Mouse (Mus musculus) spleen, adult 2 months (tissue): Measurements from ENCODE around the gene Ywhaq.

ENCODE experiments used
- CTCF ChIP-seq: fragments of 200-500 bp; IDR thresholded peaks from 2 replicates; pipeline ENCODE4 v1.5.1; 2011; ENCODE audit warnings: mild to moderate bottlenecking, inconsistent platforms; ENCODE audit not compliant: insufficient read depth, insufficient read length, insufficient replicate concordance; ENCODE audit errors: extremely low read depth
- POLR2A ChIP-seq: fragments of 200-500 bp; IDR thresholded peaks from 2 replicates; pipeline ENCODE4 v1.6.1; 2011; ENCODE audit warnings: low read depth, low read length, inconsistent platforms

DNA sequence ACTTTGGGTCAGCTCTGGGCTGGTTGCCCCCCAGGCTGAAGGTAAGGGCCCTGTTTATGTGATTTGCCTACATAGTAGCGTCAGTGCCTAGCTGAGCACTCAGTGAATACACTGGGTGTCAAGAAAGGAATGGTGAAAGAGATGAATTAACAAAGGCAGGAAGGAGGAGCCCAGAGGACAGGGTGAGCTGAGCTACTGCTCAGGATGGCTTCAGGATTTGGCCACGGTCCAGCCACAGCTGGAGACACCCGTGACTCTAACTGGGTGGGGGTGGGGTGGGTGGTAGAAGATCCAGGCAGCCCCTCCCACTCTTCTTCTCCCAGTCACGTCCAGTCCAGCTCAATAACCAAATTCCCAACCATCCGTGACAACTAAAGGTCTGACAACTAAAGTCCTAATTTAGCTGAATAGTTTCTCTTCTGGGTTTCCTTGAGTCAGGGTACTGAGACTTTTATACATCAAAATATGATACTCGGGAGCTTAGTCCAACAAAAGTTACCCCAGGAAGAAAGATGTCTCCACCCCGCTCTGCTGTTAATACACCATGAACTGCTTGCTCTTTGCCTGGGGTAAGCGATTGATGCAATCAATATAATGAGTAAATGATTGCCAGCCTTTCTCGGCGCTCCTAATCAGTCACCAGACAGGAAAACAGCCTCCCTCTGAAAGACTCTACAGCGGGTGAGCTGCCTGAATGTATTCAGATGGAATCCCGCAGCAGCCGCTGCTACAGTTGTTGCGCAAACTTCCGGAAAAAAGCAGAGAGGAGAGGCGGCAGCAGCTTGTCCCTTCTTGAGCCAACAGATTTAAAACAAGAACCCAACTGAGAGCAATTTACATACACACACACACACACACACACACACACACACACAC, 8.9 kb upstream of the Ywhaq start:
- TF ChIP-seq POLR2A (no peak), CTCF (no peak)
